Mouse (Mus musculus) heart, embryonic 14.5 days (tissue): ENCODE results near the gene Nt5c2. TPM values are rescaled to one million over a fixed set of nuclear protein-coding genes. Genes with fewer than 3 reads are reported as not detected.
"Not testable (repeated sequence)": the region's sequence is repeated elsewhere in the genome, so short reads cannot be mapped to it uniquely, and the experiment has no call there.

Source experiments
- ATAC-seq: fragments of 200-750 bp; cut with Nextera tagmentation; 2 replicates; pipeline ENCODE4 v1.8.0; 2017; ENCODE audit warnings: low read depth, moderate TSS enrichment; ENCODE audit not compliant: insufficient number of reproducible peaks, insufficient read depth, low FRiP score
- H3K27ac ChIP-seq, 2 experiments: fragments of 200-500 bp in 1 of 2; fragments of 300-500 bp in 1 of 2; sonication (generic) in 1 of 2; replicated peaks in 1 of 2; 2 replicates each; pipeline ENCODE4 v1.5.1; 2012 to 2014; ENCODE audit warnings: low read depth in 2 of 2, low read length in 2 of 2, control low read depth in 1 of 2, mild to moderate bottlenecking in 1 of 2, mixed read lengths in 1 of 2; ENCODE audit not compliant: control insufficient read depth in 1 of 2, insufficient read depth in 1 of 2
- H3K27me3 ChIP-seq: fragments of 300-500 bp; sonication (generic); 2 replicates; pipeline ENCODE4 v1.6.1; 2014; ENCODE audit warnings: mild to moderate bottlenecking, low read length, control low read depth; ENCODE audit not compliant: control insufficient read depth, insufficient read depth
- H3K36me3 ChIP-seq: fragments of 300-500 bp; sonication (generic); 2 replicates; pipeline ENCODE4 v1.6.1; 2014; ENCODE audit warnings: mild to moderate bottlenecking, control low read depth, low read length, mixed read lengths; ENCODE audit not compliant: control insufficient read depth, insufficient read depth
- H3K4me1 ChIP-seq, 2 experiments: fragments of 200-500 bp in 1 of 2; fragments of 300-500 bp in 1 of 2; sonication (generic) in 1 of 2; 2 replicates each; pipeline ENCODE4 v1.6.1; 2012 to 2014; ENCODE audit warnings: low read length in 2 of 2, control low read depth in 1 of 2, mixed read lengths in 1 of 2; ENCODE audit not compliant: control insufficient read depth in 2 of 2, insufficient read depth in 2 of 2
- H3K4me2 ChIP-seq: fragments of 300-500 bp; sonication (generic); 2 replicates; pipeline ENCODE4 v1.6.1; 2014; ENCODE audit warnings: mild to moderate bottlenecking, low read length
- H3K4me3 ChIP-seq, 2 experiments: fragments of 200-500 bp in 1 of 2; fragments of 300-500 bp in 1 of 2; sonication (generic) in 1 of 2; 2 replicates each; pipeline ENCODE4 v1.5.1; 2012 to 2014; ENCODE audit warnings: low read length in 2 of 2, mild to moderate bottlenecking in 2 of 2, control low read depth in 1 of 2, low read depth in 1 of 2, moderate library complexity in 1 of 2; ENCODE audit not compliant: control insufficient read depth in 1 of 2, insufficient read depth in 1 of 2
- H3K9ac ChIP-seq: fragments of 300-500 bp; sonication (generic); 2 replicates; pipeline ENCODE4 v1.6.1; 2014; ENCODE audit warnings: mild to moderate bottlenecking, low read length
- H3K9me3 ChIP-seq: fragments of 300-500 bp; sonication (generic); 2 replicates; pipeline ENCODE4 v1.6.1; 2016; ENCODE audit warnings: low read length, control low read depth; ENCODE audit not compliant: control insufficient read depth
- WGBS: fragments of 180-500 bp; shearing (Covaris S2); extraction: QIAGEN DNeasy Blood & Tissue Kit; methylation state at CpG from one replicate; pipeline ENCODE4 v1.1.7; 2014; 5-methylcytosine and 5-hydroxymethylcytosine counted together
- polyA plus RNA-seq: library from polyadenylated mRNA; unstranded; fragments of >200 nt; fragmentation: Nextera tagmentation; extraction: Ambion mirVana; gene quantifications from 2 replicates; pipeline ENCODE4 v1.2.1, GENCODE M21; 2014

Nt5c2 gene
- polyA plus RNA-seq, 1 experiment from 2014 or later: 126 TPM

GRCm38 (mm10) chr19:47009420-47009819, 5.5 kb downstream of the Nt5c2 start:
- H3K9me3 ChIP-seq: no peaks in the 10 kb centered on the region
- H3K4me1 ChIP-seq: peaks cover 0 to 5% of the 10 kb centered on the region in 2 experiments; a peak in 2 of 4 replicates
- H3K27me3 ChIP-seq: peaks cover 34% of the 10 kb centered on the region
- ATAC-seq: no peak
- 74% methylated on average over 7 of the region's 7 CpGs for WGBS
- no peak overlapping the region for H3K9ac ChIP-seq
- H3K27ac ChIP-seq: no peak overlapping the region
- H3K4me3 ChIP-seq: no peak overlapping the region
- no peaks in the 10 kb centered on the region for H3K36me3 ChIP-seq
- H3K4me2 ChIP-seq: no peak overlapping the region

- no peak overlapping the region for H3K4me3 ChIP-seq
- H3K4me2 ChIP-seq: no peak overlapping the region
- no peaks in the 10 kb centered on the region for H3K9me3 ChIP-seq
- no peak for ATAC-seq
- 0% methylated on average over 4 of the region's 4 CpGs for WGBS
- no peak overlapping the region for H3K27ac ChIP-seq
- H3K9ac ChIP-seq: no peak overlapping the region
- peaks cover 5% of the 10 kb centered on the region; the same call in 1 of the 2 replicates for H3K27me3 ChIP-seq
- no peaks in the 10 kb centered on the region for H3K36me3 ChIP-seq
- H3K4me1 ChIP-seq: no peaks in the 10 kb centered on the region
Observed at GRCm38 (mm10) chr19:47006321-47006720, 8.6 kb downstream of the Nt5c2 start.

GRCm38 (mm10) chr19:47005873-47006272, 9.1 kb downstream of the Nt5c2 start:
- no peak for ATAC-seq
- no peaks in the 10 kb centered on the region for H3K9me3 ChIP-seq
- H3K4me3 ChIP-seq: no peak overlapping the region
- H3K4me2 ChIP-seq: no peak overlapping the region
- H3K9ac ChIP-seq: no peak overlapping the region
- H3K27me3 ChIP-seq: peaks cover 5% of the 10 kb centered on the region; the same call in 1 of the 2 replicates
- no peaks in the 10 kb centered on the region for H3K36me3 ChIP-seq
- 55% methylated on average over 5 of the region's 5 CpGs for WGBS
- H3K4me1 ChIP-seq: no peaks in the 10 kb centered on the region
- no peak overlapping the region for H3K27ac ChIP-seq

GRCm38 (mm10) chr19:47003742-47004511, 11.0 kb downstream of the Nt5c2 start:
- 63% methylated on average over 6 of the region's 6 CpGs for WGBS
- Histone ChIP-seq H3K36me3 (no peaks in the 10 kb centered on the region), H3K4me3 (no peak overlapping the region), H3K9ac (no peak overlapping the region), H3K9me3 (no peaks in the 10 kb centered on the region), H3K27me3 (peaks cover 5% of the 10 kb centered on the region; the same call in 1 of the 2 replicates), H3K27ac (no peak overlapping the region), H3K4me2 (no peak overlapping the region), H3K4me1 (no peaks in the 10 kb centered on the region)
- no peak for ATAC-seq

GRCm38 (mm10) chr19:47000357-47000756, 14.6 kb downstream of the Nt5c2 start:
- not testable (repeated sequence) for H3K9me3 ChIP-seq, H3K4me2 ChIP-seq, H3K27me3 ChIP-seq, H3K27ac ChIP-seq, H3K4me1 ChIP-seq, ATAC-seq, H3K4me3 ChIP-seq, H3K9ac ChIP-seq, H3K36me3 ChIP-seq
- 73% methylated on average over 2 of the region's 3 CpGs for WGBS

GRCm38 (mm10) chr19:46999753-47000152, 15.2 kb downstream of the Nt5c2 start:
- no peaks in the 10 kb centered on the region for H3K36me3 ChIP-seq
- no peak for ATAC-seq
- no peaks in the 10 kb centered on the region for H3K4me1 ChIP-seq
- 47% methylated on average over 6 of the region's 6 CpGs for WGBS
- H3K4me2 ChIP-seq: no peak overlapping the region
- H3K4me3 ChIP-seq: no peak overlapping the region
- no peaks in the 10 kb centered on the region for H3K27me3 ChIP-seq
- no peak overlapping the region for H3K9ac ChIP-seq
- H3K9me3 ChIP-seq: no peaks in the 10 kb centered on the region
- H3K27ac ChIP-seq: no peak overlapping the region

GRCm38 (mm10) chr19:46998953-46999352, 16.0 kb downstream of the Nt5c2 start:
- no peaks in the 10 kb centered on the region for H3K9me3 ChIP-seq
- H3K27me3 ChIP-seq: no peaks in the 10 kb centered on the region
- H3K4me2 ChIP-seq: no peak overlapping the region
- no peak for ATAC-seq
- no peak overlapping the region for H3K27ac ChIP-seq
- H3K36me3 ChIP-seq: no peaks in the 10 kb centered on the region
- no peak overlapping the region for H3K9ac ChIP-seq
- 64% methylated on average over 4 of the region's 4 CpGs for WGBS
- no peaks in the 10 kb centered on the region for H3K4me1 ChIP-seq
- H3K4me3 ChIP-seq: no peak overlapping the region
